ENCODE assay signal across 8 mouse cellular contexts in genomic region chr17:8164701-8165607, GRCm38 (mm10). TPM values are rescaled to one million over a fixed set of nuclear protein-coding genes. Genes with fewer than 3 reads are reported as not detected.
DNase-seq lines count a peak whose midpoint lies in the region; ATAC-seq and TF ChIP-seq lines count a peak whose summit lies in the region.
"Not testable (repeated sequence)": the region's sequence is repeated elsewhere in the genome, so short reads cannot be mapped to it uniquely, and the experiment has no call there.

Gene Fgfr1op, plus strand, starts transcription at chr17:8165501.

- not testable (repeated sequence) for TF ChIP-seq POLR2A in spleen, adult 2 months (IDR thresholded peaks at IDR 0.05; ENCODE audit: low read depth, low read length)

- not testable (repeated sequence) for H3K27me3 ChIP-seq in forebrain, embryonic 13.5 days; heart, embryonic 15.5 days; kidney, embryonic 15.5 days; limb, embryonic 13.5 days; midbrain, embryonic 12.5 days; spleen, adult 2 months (ENCODE audit: control insufficient read depth, insufficient read depth, low read length)

- TF ChIP-seq CTCF in spleen, adult 2 months (IDR thresholded peaks at IDR 0.05; ENCODE audit: extremely low read depth, insufficient read depth, insufficient read length, insufficient replicate concordance), result not testable (repeated sequence)

- H3K27ac ChIP-seq in brown adipose tissue, adult 24 weeks (replicated peaks; ENCODE audit: low read depth, low read length), result peak within 1 kb of the TSS; percentile 15
- H3K27ac ChIP-seq in forebrain, embryonic 13.5 days; limb, embryonic 13.5 days; midbrain, embryonic 12.5 days (replicated peaks): not testable (repeated sequence)
- peak within 1 kb of the TSS; percentile 42; the same call in 1 of the 2 replicates for H3K27ac ChIP-seq in heart, embryonic 15.5 days
- peak within 1 kb of the TSS; percentile 71 for H3K27ac ChIP-seq in kidney, embryonic 15.5 days
- H3K27ac ChIP-seq in spleen, adult 2 months (ENCODE audit: insufficient read depth, low read length), result peak within 1 kb of the TSS; percentile 48

- peaks cover 11% of the 10 kb centered on the region for H3K36me3 ChIP-seq in forebrain, embryonic 13.5 days (ENCODE audit: poor library complexity, severe bottlenecking)
- H3K36me3 ChIP-seq in heart, embryonic 15.5 days, result peaks cover 11% of the 10 kb centered on the region; the same call in 1 of the 2 replicates
- H3K36me3 ChIP-seq in kidney, embryonic 15.5 days, result peaks cover 11% of the 10 kb centered on the region
- not testable (repeated sequence) for H3K36me3 ChIP-seq in limb, embryonic 13.5 days; spleen, adult 2 months (ENCODE audit: control insufficient read depth, insufficient read depth, low read length)
- peaks cover 10% of the 10 kb centered on the region for H3K36me3 ChIP-seq in midbrain, embryonic 12.5 days

- WGBS in forebrain, embryonic 13.5 days, result under 1% methylated on average over 16 of the region's 55 CpGs
- WGBS in heart, embryonic 15.5 days, result 2% methylated on average over 20 of the region's 55 CpGs
- WGBS in kidney, embryonic 15.5 days, result 1% methylated on average over 21 of the region's 55 CpGs
- WGBS in limb, embryonic 13.5 days, result 1% methylated on average over 22 of the region's 55 CpGs
- WGBS in midbrain, embryonic 12.5 days, result 1% methylated on average over 13 of the region's 55 CpGs
- 1% methylated on average over 21 of the region's 55 CpGs for WGBS in spleen, adult 2 months

- peak within 1 kb of the TSS; percentile 70 for H3K4me3 ChIP-seq in brown adipose tissue, adult 24 weeks (ENCODE audit: insufficient read depth, low read depth, low read length)
- peak within 1 kb of the TSS; percentile 53 for H3K4me3 ChIP-seq in forebrain, embryonic 13.5 days
- peak within 1 kb of the TSS; percentile 60 for H3K4me3 ChIP-seq in heart, embryonic 15.5 days
- peak within 1 kb of the TSS; percentile 58 for H3K4me3 ChIP-seq in kidney, embryonic 15.5 days (replicated peaks)
- peak within 1 kb of the TSS; percentile 54 for H3K4me3 ChIP-seq in limb, embryonic 13.5 days
- peak within 1 kb of the TSS; percentile 54 for H3K4me3 ChIP-seq in midbrain, embryonic 12.5 days
- H3K4me3 ChIP-seq in spleen, adult 2 months (ENCODE audit: extremely low read depth, insufficient read depth, insufficient read length), result peak within 1 kb of the TSS; percentile 56

- peak; percentile 22 for DNase-seq in CD4-positive, CD25-positive, alpha-beta regulatory T cell, adult 2 months (ENCODE audit: low read depth, low spot score)
- DNase-seq in spleen, adult 2 months (ENCODE audit: low read depth in 1 of 2, low spot score in 2 of 2), result not testable (repeated sequence)

- not testable (repeated sequence) for H3K4me1 ChIP-seq in brown adipose tissue, adult 24 weeks (ENCODE audit: control insufficient read depth, insufficient read depth, insufficient read length, low read length); forebrain, embryonic 13.5 days; heart, embryonic 15.5 days (replicated peaks); kidney, embryonic 15.5 days; limb, embryonic 13.5 days; midbrain, embryonic 12.5 days; spleen, adult 2 months (ENCODE audit: control insufficient read depth, insufficient read depth, insufficient read length)

- peak within 1 kb of the TSS; percentile 65 for H3K9ac ChIP-seq in forebrain, embryonic 13.5 days
- H3K9ac ChIP-seq in heart, embryonic 15.5 days, result peak within 1 kb of the TSS; percentile 59
- H3K9ac ChIP-seq in kidney, embryonic 15.5 days, result peak within 1 kb of the TSS; percentile 49
- H3K9ac ChIP-seq in limb, embryonic 13.5 days, result peak within 1 kb of the TSS; percentile 69
- peak within 1 kb of the TSS; percentile 60 for H3K9ac ChIP-seq in midbrain, embryonic 12.5 days (replicated peaks)

- H3K9me3 ChIP-seq in forebrain, embryonic 13.5 days (replicated peaks); heart, embryonic 15.5 days (replicated peaks); kidney, embryonic 15.5 days (replicated peaks); limb, embryonic 13.5 days; midbrain, embryonic 12.5 days: not testable (repeated sequence)

- H3K4me2 ChIP-seq in forebrain, embryonic 13.5 days, result peak within 1 kb of the TSS; percentile 57
- peak within 1 kb of the TSS; percentile 55 for H3K4me2 ChIP-seq in heart, embryonic 15.5 days
- H3K4me2 ChIP-seq in kidney, embryonic 15.5 days, result peak within 1 kb of the TSS; percentile 52
- peak within 1 kb of the TSS; percentile 55 for H3K4me2 ChIP-seq in limb, embryonic 13.5 days (replicated peaks)
- H3K4me2 ChIP-seq in midbrain, embryonic 12.5 days (replicated peaks), result peak within 1 kb of the TSS; percentile 49

- peak; percentile 97 for ATAC-seq in forebrain, embryonic 13.5 days
- ATAC-seq in heart, embryonic 15.5 days (replicated peaks; ENCODE audit: insufficient number of reproducible peaks, insufficient read depth, low FRiP score, low read depth), result peak; percentile 98
- peak; percentile 97 for ATAC-seq in kidney, embryonic 15.5 days (replicated peaks; ENCODE audit: low FRiP score)
- peak; percentile 96 for ATAC-seq in limb, embryonic 13.5 days (ENCODE audit: low FRiP score, low read depth)
- ATAC-seq in midbrain, embryonic 12.5 days (ENCODE audit: low FRiP score, low read depth), result peak; percentile 97

RNA-seq across cellular contexts. Expression of gene Fgfr1op, which starts in this region (rescaled TPM):
- polyA plus RNA-seq in brown adipose tissue, adult 24 weeks (2012; ENCODE audit: insufficient read depth, insufficient read length, missing spikeins), result 6.0 and 13.9 TPM in 2 replicates
- 28.8 and 31.6 TPM in 2 replicates for polyA plus RNA-seq in forebrain, embryonic 13.5 days (2015; fragmentation: Nextera tagmentation; extraction: Ambion mirVana)
- polyA plus RNA-seq in heart, embryonic 15.5 days (2015; fragmentation: Nextera tagmentation; extraction: Ambion mirVana), result 20.1 and 23.9 TPM in 2 replicates
- polyA plus RNA-seq in kidney, embryonic 15.5 days (2015; fragmentation: Nextera tagmentation; extraction: Ambion mirVana), result 38.7 and 42.0 TPM in 2 replicates
- polyA plus RNA-seq in limb, embryonic 13.5 days (2015; fragmentation: Nextera tagmentation; extraction: Ambion mirVana), result 35.7 and 37.8 TPM in 2 replicates
- polyA plus RNA-seq in midbrain, embryonic 12.5 days (2016; fragmentation: Nextera tagmentation; extraction: Ambion mirVana), result 40.6 and 46.4 TPM in 2 replicates
- polyA plus RNA-seq in spleen, adult 2 months (2012; rRNA removed), result 1.9 and 2.2 TPM in 2 replicates
